Mouse (Mus musculus): ENCODE measurements around the gene Bicd1. TPM values are rescaled to one million over a fixed set of nuclear protein-coding genes. Genes with fewer than 3 reads are reported as not detected.
"Not testable (repeated sequence)": the region's sequence is repeated elsewhere in the genome, so short reads cannot be mapped to it uniquely, and the experiment has no call there.

The Bicd1 gene
- polyA plus RNA-seq, 1 experiment from 2014 or later = 33.3 TPM

GRCm38 (mm10) chr6:149439140-149439539 is 30.5 kb downstream of the Bicd1 start:
- Histone ChIP-seq H3K27ac (no peak overlapping the region), H3K4me2 (no peak overlapping the region), H3K9me3 (0 out of 2 replicates have a peak, but pooled peaks cover 5% of the 10 kb centered on the region), H3K4me1 (no peaks in the 10 kb centered on the region), H3K9ac (no peak overlapping the region), H3K4me3 (replicated peaks) (no peak overlapping the region), H3K27me3 (no peaks in the 10 kb centered on the region), H3K36me3 (replicated peaks) (peaks cover 2% of the 10 kb centered on the region; the same call in 1 of the 2 replicates)
- 74% methylated on average over 1 of the region's 1 CpGs for WGBS
- ATAC-seq (ENCODE audit: low FRiP score) = no peak

GRCm38 (mm10) chr6:149442884-149443283 is 34.2 kb downstream of the Bicd1 start:
- Histone ChIP-seq H3K9me3 (no peaks in the 10 kb centered on the region), H3K4me1 (no peaks in the 10 kb centered on the region), H3K4me3 (replicated peaks) (no peak overlapping the region), H3K27ac (no peak overlapping the region), H3K27me3 (no peaks in the 10 kb centered on the region), H3K36me3 (replicated peaks) (no peaks in the 10 kb centered on the region), H3K4me2 (no peak overlapping the region), H3K9ac (no peak overlapping the region)
- ATAC-seq (ENCODE audit: low FRiP score) = peak; percentile 79
- WGBS = 56% methylated on average over 1 of the region's 1 CpGs

GRCm38 (mm10) chr6:149445854-149446253 is 37.2 kb downstream of the Bicd1 start:
- Histone ChIP-seq H3K27me3 (no peaks in the 10 kb centered on the region), H3K27ac (no peak overlapping the region), H3K9me3 (no peaks in the 10 kb centered on the region), H3K4me3 (replicated peaks) (no peak overlapping the region), H3K4me1 (no peaks in the 10 kb centered on the region), H3K36me3 (replicated peaks) (no peaks in the 10 kb centered on the region), H3K4me2 (no peak overlapping the region), H3K9ac (no peak overlapping the region)
- ATAC-seq (ENCODE audit: low FRiP score) = no peak
- WGBS = 89% methylated on average over 10 of the region's 10 CpGs

GRCm38 (mm10) chr6:149457324-149457723 is 48.6 kb downstream of the Bicd1 start:
- Histone ChIP-seq H3K27me3 (no peaks in the 10 kb centered on the region), H3K27ac (no peak overlapping the region), H3K4me3 (replicated peaks) (no peak overlapping the region), H3K4me1 (no peaks in the 10 kb centered on the region), H3K9ac (no peak overlapping the region), H3K36me3 (replicated peaks) (no peaks in the 10 kb centered on the region), H3K9me3 (no peaks in the 10 kb centered on the region), H3K4me2 (no peak overlapping the region)
- no peak for ATAC-seq (ENCODE audit: low FRiP score)

GRCm38 (mm10) chr6:149460971-149461370 is 52.3 kb downstream of the Bicd1 start:
- H3K4me3 ChIP-seq (replicated peaks) = no peak overlapping the region
- H3K27ac ChIP-seq = no peak overlapping the region
- no peaks in the 10 kb centered on the region for H3K4me1 ChIP-seq
- no peaks in the 10 kb centered on the region; the same call in 1 of the 2 replicates for H3K36me3 ChIP-seq (replicated peaks)
- H3K27me3 ChIP-seq = no peaks in the 10 kb centered on the region
- ATAC-seq (ENCODE audit: low FRiP score) = no peak
- H3K9me3 ChIP-seq = no peaks in the 10 kb centered on the region
- H3K9ac ChIP-seq = no peak overlapping the region
- 0% methylated on average over 1 of the region's 1 CpGs for WGBS
- H3K4me2 ChIP-seq = no peak overlapping the region

- no peak overlapping the region for H3K4me2 ChIP-seq
- H3K36me3 ChIP-seq (replicated peaks) = no peaks in the 10 kb centered on the region
- no peaks in the 10 kb centered on the region for H3K27me3 ChIP-seq
- H3K4me1 ChIP-seq = no peaks in the 10 kb centered on the region
- H3K27ac ChIP-seq = no peak overlapping the region
- H3K9me3 ChIP-seq = no peaks in the 10 kb centered on the region
- 82% methylated on average over 15 of the region's 15 CpGs for WGBS
- no peak for ATAC-seq (ENCODE audit: low FRiP score)
- no peak overlapping the region for H3K4me3 ChIP-seq (replicated peaks)
- no peak overlapping the region for H3K9ac ChIP-seq
Measured at GRCm38 (mm10) chr6:149471477-149471876, 62.8 kb downstream of the Bicd1 start.

- 86% methylated on average over 6 of the region's 6 CpGs for WGBS
- not testable (repeated sequence) for H3K4me1 ChIP-seq; H3K4me2 ChIP-seq; ATAC-seq (ENCODE audit: low FRiP score); H3K36me3 ChIP-seq (replicated peaks); H3K27ac ChIP-seq; H3K4me3 ChIP-seq (replicated peaks); H3K9me3 ChIP-seq; H3K9ac ChIP-seq; H3K27me3 ChIP-seq
Measured at GRCm38 (mm10) chr6:149472441-149472840, 63.8 kb downstream of the Bicd1 start.

GRCm38 (mm10) chr6:149481868-149482267 is 73.2 kb downstream of the Bicd1 start:
- ATAC-seq (ENCODE audit: low FRiP score); H3K27me3 ChIP-seq; H3K36me3 ChIP-seq (replicated peaks); H3K4me1 ChIP-seq; H3K27ac ChIP-seq; H3K4me2 ChIP-seq; H3K4me3 ChIP-seq (replicated peaks); H3K9me3 ChIP-seq; H3K9ac ChIP-seq: not testable (repeated sequence)
- WGBS = 94% methylated on average over 5 of the region's 5 CpGs

GRCm38 (mm10) chr6:149494662-149495061 is 86.0 kb downstream of the Bicd1 start:
- Histone ChIP-seq H3K9ac (no peak overlapping the region), H3K4me1 (no peaks in the 10 kb centered on the region), H3K4me3 (replicated peaks) (no peak overlapping the region), H3K4me2 (no peak overlapping the region), H3K27me3 (no peaks in the 10 kb centered on the region), H3K36me3 (replicated peaks) (0 out of 2 replicates have a peak, but pooled peaks cover 5% of the 10 kb centered on the region), H3K9me3 (no peaks in the 10 kb centered on the region), H3K27ac (no peak overlapping the region)
- no peak for ATAC-seq (ENCODE audit: low FRiP score)
- 98% methylated on average over 2 of the region's 2 CpGs for WGBS

GRCm38 (mm10) chr6:149495925-149496324 is 87.2 kb downstream of the Bicd1 start:
- Histone ChIP-seq H3K4me3 (replicated peaks) (no peak overlapping the region), H3K4me2 (no peak overlapping the region), H3K9ac (no peak overlapping the region), H3K4me1 (no peaks in the 10 kb centered on the region), H3K9me3 (no peaks in the 10 kb centered on the region), H3K36me3 (replicated peaks) (0 out of 2 replicates have a peak, but pooled peaks cover 5% of the 10 kb centered on the region), H3K27me3 (no peaks in the 10 kb centered on the region), H3K27ac (no peak overlapping the region)
- ATAC-seq (ENCODE audit: low FRiP score) = no peak

GRCm38 (mm10) chr6:149565720-149566498 is 157.2 kb downstream of the Bicd1 start:
- H3K4me2 ChIP-seq = peak overlapping the region; percentile 75
- ATAC-seq (ENCODE audit: low FRiP score) = peak; percentile 99
- H3K4me3 ChIP-seq (replicated peaks) = peak overlapping the region; percentile 56
- no peaks in the 10 kb centered on the region for H3K4me1 ChIP-seq
- 3% methylated on average over 19 of the region's 19 CpGs for WGBS
- no peaks in the 10 kb centered on the region for H3K27me3 ChIP-seq
- no peaks in the 10 kb centered on the region for H3K36me3 ChIP-seq (replicated peaks)
- H3K27ac ChIP-seq = no peak overlapping the region
- H3K9me3 ChIP-seq = no peaks in the 10 kb centered on the region
- H3K9ac ChIP-seq = peak overlapping the region; percentile 46

- 96% methylated on average over 1 of the region's 1 CpGs for whole genome bisulfite sequencing
- no peak overlapping the region for H3K27ac ChIP-seq
- no peaks in the 10 kb centered on the region for H3K36me3 ChIP-seq (replicated peaks)
- no peaks in the 10 kb centered on the region for H3K27me3 ChIP-seq
- H3K9me3 ChIP-seq = no peaks in the 10 kb centered on the region
- H3K4me2 ChIP-seq = no peak overlapping the region
- H3K4me3 ChIP-seq (replicated peaks) = no peak overlapping the region
- no peak overlapping the region for H3K9ac ChIP-seq
- no peak for ATAC-seq (ENCODE audit: low FRiP score)
- no peaks in the 10 kb centered on the region for H3K4me1 ChIP-seq
Measured at GRCm38 (mm10) chr6:149567219-149567618, 158.5 kb downstream of the Bicd1 start.

GRCm38 (mm10) chr6:149574288-149574687 is 165.6 kb downstream of the Bicd1 start:
- Histone ChIP-seq H3K4me3 (replicated peaks) (no peak overlapping the region), H3K36me3 (replicated peaks) (no peaks in the 10 kb centered on the region), H3K4me1 (no peaks in the 10 kb centered on the region), H3K9ac (no peak overlapping the region), H3K9me3 (no peaks in the 10 kb centered on the region), H3K4me2 (no peak overlapping the region), H3K27ac (no peak overlapping the region), H3K27me3 (no peaks in the 10 kb centered on the region)
- WGBS = 78% methylated on average over 1 of the region's 1 CpGs
- no peak for ATAC-seq (ENCODE audit: low FRiP score)
